Comparison of ENCODE assay signal across 27 mouse cellular contexts in genomic region chr1:183141329-183141728, GRCm38 (mm10).
A peak's percentile ranks its signal among the peaks of the same experiment; 100 is the strongest.
DNase-seq lines count a peak whose midpoint lies in the region; ATAC-seq and TF ChIP-seq lines count a peak whose summit lies in the region.
"Had no signal": no experiment of that assay in that cellular context is flagged by ENCODE, and none has a peak within 500 bp of the region (broad histone marks: within the 10 kb centered on the region; RNA-seq: fewer than 3 reads in every experiment).

No protein-coding gene starts in this region.

- DNase-seq in heart, adult 18-20 months: no peak
- DNase-seq in embryonic facial prominence, embryonic 11.5 days (ENCODE audit: low spot score): no peak
- no peak for DNase-seq in limb, embryonic 14.5 days (ENCODE audit: low spot score)
- DNase-seq in c-Kit-positive CD71-positive TER-119-positive erythroid progenitor cells, embryonic 14.5 days (ENCODE audit: low spot score): no peak
- DNase-seq: adrenal gland, postnatal 10 days; cerebellum, adult 11 months; cerebellum, adult 9-10 months; cerebellum, postnatal 36 days; gastrocnemius, postnatal 10 days; heart, postnatal 10 days; kidney, postnatal 25 days; right cerebral cortex, postnatal 25 days had no signal

- H3K4me3 ChIP-seq in heart, embryonic 12.5 days: no peak overlapping the region
- H3K4me3 ChIP-seq in midbrain, embryonic 12.5 days: no peak overlapping the region
- no peak overlapping the region for H3K4me3 ChIP-seq in midbrain, embryonic 15.5 days
- H3K4me3 ChIP-seq in embryonic facial prominence, embryonic 11.5 days (ENCODE audit: low read depth, low read length): no peak overlapping the region
- no peak overlapping the region for H3K4me3 ChIP-seq in limb, embryonic 14.5 days (replicated peaks; ENCODE audit: low read length)
- no peak overlapping the region for H3K4me3 ChIP-seq in kidney, embryonic 15.5 days (replicated peaks)
- H3K4me3 ChIP-seq: erythroblast, embryonic 14.5 days; forebrain, embryonic 13.5 days; heart, embryonic 13.5 days; hindbrain, embryonic 10.5 days; lung, embryonic 15.5 days; midbrain, embryonic 13.5 days; neural tube, embryonic 12.5 days; stomach, embryonic 15.5 days had no signal

- H3K9me3 ChIP-seq in heart, embryonic 12.5 days (replicated peaks): no peaks in the 10 kb centered on the region
- H3K9me3 ChIP-seq in midbrain, embryonic 12.5 days: no peaks in the 10 kb centered on the region
- no peaks in the 10 kb centered on the region for H3K9me3 ChIP-seq in midbrain, embryonic 15.5 days
- H3K9me3 ChIP-seq in embryonic facial prominence, embryonic 11.5 days (replicated peaks; ENCODE audit: control insufficient read depth, low read length): no peaks in the 10 kb centered on the region
- H3K9me3 ChIP-seq in limb, embryonic 14.5 days (ENCODE audit: control insufficient read depth, low read length): no peaks in the 10 kb centered on the region
- H3K9me3 ChIP-seq in kidney, embryonic 15.5 days (replicated peaks): no peaks in the 10 kb centered on the region
- H3K9me3 ChIP-seq: forebrain, embryonic 13.5 days; heart, embryonic 13.5 days; hindbrain, embryonic 10.5 days; lung, embryonic 15.5 days; midbrain, embryonic 13.5 days; neural tube, embryonic 12.5 days; stomach, embryonic 15.5 days had no signal

- H3K4me1 ChIP-seq in heart, embryonic 12.5 days (replicated peaks): peaks cover 55% of the 10 kb centered on the region
- peaks cover 52% of the 10 kb centered on the region for H3K4me1 ChIP-seq in midbrain, embryonic 12.5 days
- peaks cover 12% of the 10 kb centered on the region; the same call in 1 of the 2 replicates for H3K4me1 ChIP-seq in midbrain, embryonic 15.5 days
- peaks cover 5% of the 10 kb centered on the region for H3K4me1 ChIP-seq in embryonic facial prominence, embryonic 11.5 days (ENCODE audit: control insufficient read depth, insufficient read depth, low read length)
- H3K4me1 ChIP-seq in limb, embryonic 14.5 days (ENCODE audit: control insufficient read depth, insufficient read depth, low read length): peaks cover 57% of the 10 kb centered on the region
- peaks cover 39% of the 10 kb centered on the region for H3K4me1 ChIP-seq in kidney, embryonic 15.5 days

- 54% methylated on average over 2 of the region's 2 CpGs for WGBS in heart, embryonic 12.5 days
- WGBS in midbrain, embryonic 12.5 days: 36% methylated on average over 2 of the region's 2 CpGs
- WGBS in midbrain, embryonic 15.5 days: 37% methylated on average over 2 of the region's 2 CpGs
- 26% methylated on average over 2 of the region's 2 CpGs for WGBS in embryonic facial prominence, embryonic 11.5 days
- 31% methylated on average over 2 of the region's 2 CpGs for WGBS in limb, embryonic 14.5 days
- WGBS in kidney, embryonic 15.5 days: 58% methylated on average over 2 of the region's 2 CpGs

- H3K36me3 ChIP-seq in heart, embryonic 12.5 days: no peaks in the 10 kb centered on the region
- H3K36me3 ChIP-seq in midbrain, embryonic 12.5 days: no peaks in the 10 kb centered on the region
- H3K36me3 ChIP-seq in midbrain, embryonic 15.5 days (replicated peaks): no peaks in the 10 kb centered on the region
- no peaks in the 10 kb centered on the region for H3K36me3 ChIP-seq in embryonic facial prominence, embryonic 11.5 days (replicated peaks; ENCODE audit: control insufficient read depth, insufficient read depth, low read depth, low read length)
- no peaks in the 10 kb centered on the region for H3K36me3 ChIP-seq in limb, embryonic 14.5 days (ENCODE audit: control insufficient read depth, insufficient read depth, low read length)
- no peaks in the 10 kb centered on the region for H3K36me3 ChIP-seq in kidney, embryonic 15.5 days
- H3K36me3 ChIP-seq: heart, embryonic 13.5 days; hindbrain, embryonic 10.5 days; lung, embryonic 15.5 days; midbrain, embryonic 13.5 days; neural tube, embryonic 12.5 days; stomach, embryonic 15.5 days had no signal

- H3K9ac ChIP-seq in heart, embryonic 12.5 days: peak overlapping the region; percentile 44; the same call in 1 of the 2 replicates
- no peak overlapping the region for H3K9ac ChIP-seq in midbrain, embryonic 12.5 days (replicated peaks)
- no peak overlapping the region for H3K9ac ChIP-seq in midbrain, embryonic 15.5 days
- H3K9ac ChIP-seq in embryonic facial prominence, embryonic 11.5 days (replicated peaks; ENCODE audit: low read length): no peak overlapping the region
- H3K9ac ChIP-seq in limb, embryonic 14.5 days (ENCODE audit: low read depth, low read length, severe bottlenecking): no peak overlapping the region
- H3K9ac ChIP-seq in kidney, embryonic 15.5 days: no peak overlapping the region
- H3K9ac ChIP-seq: forebrain, embryonic 13.5 days; lung, embryonic 15.5 days; midbrain, embryonic 13.5 days; stomach, embryonic 15.5 days had no signal

- H3K27ac ChIP-seq in heart, embryonic 12.5 days (ENCODE audit: poor library complexity, severe bottlenecking): 0 out of 2 replicates have a peak overlapping the region, but pooled peaks have one; percentile 13
- no peak overlapping the region for H3K27ac ChIP-seq in midbrain, embryonic 12.5 days (replicated peaks)
- no peak overlapping the region for H3K27ac ChIP-seq in midbrain, embryonic 15.5 days
- H3K27ac ChIP-seq in embryonic facial prominence, embryonic 11.5 days (replicated peaks; ENCODE audit: low read depth, low read length): no peak overlapping the region
- peak overlapping the region; percentile 68 for H3K27ac ChIP-seq in limb, embryonic 14.5 days (replicated peaks; ENCODE audit: low read depth, low read length)
- no peak overlapping the region for H3K27ac ChIP-seq in kidney, embryonic 15.5 days
- H3K27ac ChIP-seq: forebrain, embryonic 13.5 days; heart, embryonic 13.5 days; lung, embryonic 15.5 days; neural tube, embryonic 12.5 days; stomach, embryonic 15.5 days had no signal

- no peaks in the 10 kb centered on the region for H3K27me3 ChIP-seq in heart, embryonic 12.5 days (replicated peaks)
- H3K27me3 ChIP-seq in midbrain, embryonic 12.5 days: peaks cover 5% of the 10 kb centered on the region; the same call in 1 of the 2 replicates
- no peaks in the 10 kb centered on the region for H3K27me3 ChIP-seq in midbrain, embryonic 15.5 days (replicated peaks)
- H3K27me3 ChIP-seq in embryonic facial prominence, embryonic 11.5 days (ENCODE audit: control insufficient read depth, insufficient read depth, low read length): no peaks in the 10 kb centered on the region
- H3K27me3 ChIP-seq in limb, embryonic 14.5 days (ENCODE audit: control insufficient read depth, insufficient read depth, low read length): no peaks in the 10 kb centered on the region
- no peaks in the 10 kb centered on the region for H3K27me3 ChIP-seq in kidney, embryonic 15.5 days
- H3K27me3 ChIP-seq: CH12.LX; forebrain, embryonic 13.5 days; heart, embryonic 13.5 days; lung, embryonic 15.5 days; midbrain, embryonic 13.5 days; neural tube, embryonic 12.5 days; stomach, embryonic 15.5 days had no signal

- no peak for ATAC-seq in heart, embryonic 12.5 days (ENCODE audit: insufficient number of reproducible peaks, low FRiP score)
- peak; percentile 25; the same call in 1 of the 2 replicates for ATAC-seq in midbrain, embryonic 12.5 days (ENCODE audit: low FRiP score, low read depth)
- ATAC-seq in midbrain, embryonic 15.5 days (replicated peaks): no peak
- ATAC-seq in embryonic facial prominence, embryonic 11.5 days (replicated peaks; ENCODE audit: insufficient number of reproducible peaks, low FRiP score, low TSS enrichment, low read depth): peak; percentile 44; the same call in 1 of the 2 replicates
- no peak for ATAC-seq in limb, embryonic 14.5 days (ENCODE audit: low FRiP score, low read depth)
- no peak for ATAC-seq in kidney, embryonic 15.5 days (replicated peaks; ENCODE audit: low FRiP score)
- ATAC-seq: intestine, postnatal 0 days; midbrain, embryonic 13.5 days had no signal

- no peak for TF ChIP-seq POLR2A in limb, embryonic 14.5 days (IDR thresholded peaks at IDR 0.05; ENCODE audit: borderline replicate concordance, extremely low read depth, insufficient read depth, insufficient read length)

- H3K4me2 ChIP-seq in heart, embryonic 12.5 days: 0 out of 2 replicates have a peak overlapping the region, but pooled peaks have one; percentile 27
- H3K4me2 ChIP-seq in midbrain, embryonic 12.5 days (replicated peaks): no peak overlapping the region
- H3K4me2 ChIP-seq in midbrain, embryonic 15.5 days: no peak overlapping the region
- H3K4me2 ChIP-seq in embryonic facial prominence, embryonic 11.5 days (ENCODE audit: low read depth, low read length): no peak overlapping the region
- peak overlapping the region; percentile 13; the same call in 1 of the 2 replicates for H3K4me2 ChIP-seq in limb, embryonic 14.5 days (replicated peaks; ENCODE audit: low read depth, low read length, severe bottlenecking)
- no peak overlapping the region for H3K4me2 ChIP-seq in kidney, embryonic 15.5 days
- H3K4me2 ChIP-seq: forebrain, embryonic 13.5 days; heart, embryonic 13.5 days; liver, embryonic 11.5 days; lung, embryonic 15.5 days; midbrain, embryonic 13.5 days; neural tube, embryonic 12.5 days; stomach, embryonic 15.5 days had no signal

Comparison
In these comparisons a context has a peak if more than half of its experiments do, and no peak if none do; other contexts are left out.
1. ATAC-seq: peak in midbrain, embryonic 12.5 days (single experiment) and embryonic facial prominence, embryonic 11.5 days (single experiment); none in heart, embryonic 12.5 days (single experiment), midbrain, embryonic 15.5 days (single experiment), limb, embryonic 14.5 days (single experiment) and kidney, embryonic 15.5 days (single experiment).
2. H3K27ac ChIP-seq: peak in heart, embryonic 12.5 days (single experiment) and limb, embryonic 14.5 days (single experiment); none in midbrain, embryonic 12.5 days (single experiment), midbrain, embryonic 15.5 days (single experiment), embryonic facial prominence, embryonic 11.5 days (single experiment) and kidney, embryonic 15.5 days (single experiment).
3. H3K4me2 ChIP-seq: peak in heart, embryonic 12.5 days (single experiment) and limb, embryonic 14.5 days (single experiment); none in midbrain, embryonic 12.5 days (single experiment), midbrain, embryonic 15.5 days (single experiment), embryonic facial prominence, embryonic 11.5 days (single experiment) and kidney, embryonic 15.5 days (single experiment).